Mouse (Mus musculus) cerebellum, adult 2 months (tissue): Measurements from ENCODE around the gene Ift46.
"Not testable (repeated sequence)": the region's sequence is repeated elsewhere in the genome, so short reads cannot be mapped to it uniquely, and the experiment has no call there.

Experiments
- CTCF ChIP-seq: fragments of 200-500 bp; IDR thresholded peaks from 2 replicates; pipeline ENCODE4 v1.5.1; 2011; ENCODE audit warnings: low read depth, mild to moderate bottlenecking, control low read depth, low read length, moderate library complexity, borderline replicate concordance; ENCODE audit not compliant: insufficient read depth
- POLR2A ChIP-seq: fragments of 200-500 bp; IDR thresholded peaks from 2 replicates; pipeline ENCODE4 v1.6.1; 2011; ENCODE audit warnings: low read length, control low read depth, borderline replicate concordance; ENCODE audit not compliant: insufficient read depth

GRCm38 (mm10) chr9:44768029-44768394 is 304 bp downstream of the Ift46 start:
- not testable (repeated sequence) for TF ChIP-seq CTCF, POLR2A
